Mouse (Mus musculus) B cell, adult 67 days (primary cell): ENCODE results near the gene Utp3. TPM values are rescaled to one million over a fixed set of nuclear protein-coding genes. Genes with fewer than 3 reads are reported as not detected.

Experiments used
- total RNA-seq, 2 experiments: library from RNA; stranded (reverse); gene quantifications; 4 replicates each; pipeline ENCODE4 v1.2.4; 2023

The Utp3 gene
- total RNA-seq = 10 to 100 TPM; 33.7 to 39.3 TPM

GRCm38 (mm10) chr5:88554086-88554886, at the start of gene Utp3:
Utp3 (plus strand) TSS chr5:88554462.

GRCm38 (mm10) chr5:88527657-88528056, 26.6 kb upstream of the Utp3 start, which contains the start of gene Jchain:
Jchain (minus strand) TSS chr5:88527891.

GRCm38 (mm10) chr5:88564501-88565147, 10.4 kb downstream of the Utp3 start, which contains the start of gene Rufy3:
Rufy3 (plus strand) TSS chr5:88565040.

Other genes with a start within 250 kb of the Utp3 start
- not detected for gene Prol1, start 237.2 kb upstream of the Utp3 start, total RNA-seq
- gene Amtn, start 178.4 kb upstream of the Utp3 start, total RNA-seq = not detected
- not detected for gene Ambn, start 98.5 kb upstream of the Utp3 start, total RNA-seq
- gene Enam, start 66.5 kb upstream of the Utp3 start, total RNA-seq = not detected
- 10 to 100 TPM; 50.1 to 63.4 TPM for gene Jchain, start 26.6 kb upstream of the Utp3 start, total RNA-seq
- gene Rufy3, start 10.6 kb downstream of the Utp3 start, total RNA-seq = 10 to 100 TPM; 31.2 to 38.9 TPM
- 10 to 100 TPM; 54.7 to 56.4 TPM for gene Grsf1, start 121.7 kb downstream of the Utp3 start, total RNA-seq
- gene Mob1b, start 166.4 kb downstream of the Utp3 start, total RNA-seq = 10 to 100 TPM; 19.7 to 23.5 TPM
- gene Dck, start 210.5 kb downstream of the Utp3 start, total RNA-seq = 10 to 100 TPM; 23.8 to 31.4 TPM